Mouse (Mus musculus): Measurements from ENCODE around the gene Olfr633. TPM values are rescaled to one million over a fixed set of nuclear protein-coding genes. Genes with fewer than 3 reads are reported as not detected.
"Not testable (repeated sequence)": the region's sequence is repeated elsewhere in the genome, so short reads cannot be mapped to it uniquely, and the experiment has no call there.

Olfr633 gene
- not detected in 2 replicates for polyA plus RNA-seq (2015; fragmentation: Nextera tagmentation; extraction: Ambion mirVana)

DNA sequence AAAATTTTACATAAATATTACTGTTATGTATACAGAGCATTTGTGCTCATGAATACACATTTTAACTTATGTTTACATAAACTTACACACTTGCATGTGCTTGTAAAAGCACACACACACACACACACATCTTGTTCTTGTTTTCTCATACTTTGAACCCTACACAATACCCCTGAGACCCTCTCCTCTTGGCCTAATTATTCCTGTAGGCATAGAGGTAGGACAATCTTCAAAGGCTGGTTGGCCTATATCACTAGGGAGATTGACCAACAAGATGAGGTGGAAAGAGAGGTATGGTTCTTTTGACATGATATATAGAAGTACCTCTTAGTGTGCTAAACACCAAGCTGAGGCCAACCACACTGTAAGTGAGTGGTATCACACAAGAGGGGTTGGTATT, at the start of gene Olfr633:
Gene Olfr633, plus strand, starts transcription at position 301 of the 400 bp plus-strand sequence.
- ATAC-seq (replicated peaks; ENCODE audit: extremely low read depth, insufficient read depth, low FRiP score): no peak
- Histone ChIP-seq H3K4me3 (ENCODE audit: low read length) (no peak within 1 kb of the TSS), H3K27me3 (ENCODE audit: control insufficient read depth, insufficient read depth, low read length) (no peaks in the 10 kb centered on the region), H3K4me2 (ENCODE audit: low read depth, low read length) (no peak within 1 kb of the TSS), H3K9ac (ENCODE audit: low read length) (no peak within 1 kb of the TSS), H3K36me3 (ENCODE audit: control insufficient read depth, insufficient read depth) (no peaks in the 10 kb centered on the region), H3K4me1 (ENCODE audit: control insufficient read depth, insufficient read depth, low read length) (no peaks in the 10 kb centered on the region), H3K9me3 (replicated peaks; ENCODE audit: control insufficient read depth, low read length) (no peaks in the 10 kb centered on the region), H3K27ac (ENCODE audit: low read length) (no peak within 1 kb of the TSS)

DNA sequence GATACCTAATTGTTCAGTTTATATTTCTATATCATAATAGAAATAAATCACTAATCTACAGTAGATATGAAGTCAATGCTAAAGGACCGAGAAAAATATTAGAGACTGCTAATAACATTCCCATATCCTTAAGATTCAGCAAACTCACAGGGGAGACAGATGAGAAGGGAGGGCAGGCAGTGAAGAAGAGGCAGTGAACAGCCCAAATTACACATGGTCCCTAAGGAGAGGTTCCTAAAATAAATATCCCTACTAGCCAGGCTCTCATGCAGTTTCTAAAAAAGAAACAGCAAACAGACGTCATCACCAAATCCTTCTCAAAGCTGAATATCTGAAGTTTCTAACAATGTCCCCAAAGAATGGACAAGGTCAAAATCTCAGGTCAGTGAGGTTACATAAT, 41.0 kb upstream of the Olfr633 start, which contains the start of gene Olfr65:
Gene Olfr65, plus strand, starts transcription at position 301 of the 400 bp plus-strand sequence.
- no peaks in the 10 kb centered on the region for H3K36me3 ChIP-seq (ENCODE audit: control insufficient read depth, insufficient read depth)
- 59% methylated on average over 2 of the region's 2 CpGs for WGBS
- ATAC-seq (replicated peaks; ENCODE audit: extremely low read depth, insufficient read depth, low FRiP score): no peak

DNA sequence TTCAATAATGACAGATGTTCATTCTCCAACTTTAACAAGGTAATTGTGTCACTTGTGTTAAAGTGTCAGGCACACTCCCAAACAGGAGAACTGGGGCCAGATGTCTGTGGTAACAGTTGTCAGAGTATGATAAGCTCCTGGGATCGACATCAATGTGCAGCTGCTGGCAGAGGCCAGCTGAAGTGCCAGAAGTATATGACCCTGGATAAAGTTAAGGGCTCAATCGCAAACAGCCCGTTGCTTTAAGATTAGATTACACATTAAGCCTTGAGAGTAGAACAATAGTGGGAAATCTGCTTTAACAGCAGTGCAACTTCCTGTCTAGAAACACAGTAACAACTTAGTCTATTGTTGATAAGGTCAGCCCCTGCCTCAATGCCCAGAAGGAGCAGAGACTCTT, 34.2 kb upstream of the Olfr633 start:
- peak; percentile 78 for ATAC-seq (replicated peaks; ENCODE audit: extremely low read depth, insufficient read depth, low FRiP score)
- Histone ChIP-seq H3K27ac (ENCODE audit: low read length) (no peak overlapping the region), H3K4me3 (ENCODE audit: low read length) (no peak overlapping the region), H3K9ac (ENCODE audit: low read length) (no peak overlapping the region), H3K36me3 (ENCODE audit: control insufficient read depth, insufficient read depth) (no peaks in the 10 kb centered on the region), H3K9me3 (replicated peaks; ENCODE audit: control insufficient read depth, low read length) (no peaks in the 10 kb centered on the region), H3K27me3 (ENCODE audit: control insufficient read depth, insufficient read depth, low read length) (no peaks in the 10 kb centered on the region), H3K4me1 (ENCODE audit: control insufficient read depth, insufficient read depth, low read length) (0 out of 2 replicates have a peak, but pooled peaks cover 2% of the 10 kb centered on the region), H3K4me2 (ENCODE audit: low read depth, low read length) (no peak overlapping the region)
- WGBS: 0% methylated on average over 3 of the region's 3 CpGs

More for the DNA sequence above, 41.0 kb upstream of the Olfr633 start, which contains the start of gene Olfr65:
- H3K9me3 ChIP-seq (replicated peaks; ENCODE audit: control insufficient read depth, low read length): no peaks in the 10 kb centered on the region
- no peak within 1 kb of the TSS for H3K4me3 ChIP-seq (ENCODE audit: low read length)
- H3K4me2 ChIP-seq (ENCODE audit: low read depth, low read length): no peak within 1 kb of the TSS
- H3K9ac ChIP-seq (ENCODE audit: low read length): no peak within 1 kb of the TSS
- no peaks in the 10 kb centered on the region for H3K27me3 ChIP-seq (ENCODE audit: control insufficient read depth, insufficient read depth, low read length)
- no peak within 1 kb of the TSS for H3K27ac ChIP-seq (ENCODE audit: low read length)
- no peaks in the 10 kb centered on the region for H3K4me1 ChIP-seq (ENCODE audit: control insufficient read depth, insufficient read depth, low read length)

GRCm38 (mm10) chr7:103912969-103913511, 31.2 kb upstream of the Olfr633 start:
- Histone ChIP-seq H3K27me3 (ENCODE audit: control insufficient read depth, insufficient read depth, low read length) (no peaks in the 10 kb centered on the region), H3K4me3 (ENCODE audit: low read length) (no peak overlapping the region), H3K36me3 (ENCODE audit: control insufficient read depth, insufficient read depth) (no peaks in the 10 kb centered on the region), H3K9ac (ENCODE audit: low read length) (no peak overlapping the region), H3K27ac (ENCODE audit: low read length) (no peak overlapping the region), H3K4me1 (ENCODE audit: control insufficient read depth, insufficient read depth, low read length) (0 out of 2 replicates have a peak, but pooled peaks cover 2% of the 10 kb centered on the region), H3K4me2 (ENCODE audit: low read depth, low read length) (no peak overlapping the region), H3K9me3 (replicated peaks; ENCODE audit: control insufficient read depth, low read length) (no peaks in the 10 kb centered on the region)
- ATAC-seq (replicated peaks; ENCODE audit: extremely low read depth, insufficient read depth, low FRiP score): no peak
- WGBS: 40% methylated on average over 8 of the region's 8 CpGs

DNA sequence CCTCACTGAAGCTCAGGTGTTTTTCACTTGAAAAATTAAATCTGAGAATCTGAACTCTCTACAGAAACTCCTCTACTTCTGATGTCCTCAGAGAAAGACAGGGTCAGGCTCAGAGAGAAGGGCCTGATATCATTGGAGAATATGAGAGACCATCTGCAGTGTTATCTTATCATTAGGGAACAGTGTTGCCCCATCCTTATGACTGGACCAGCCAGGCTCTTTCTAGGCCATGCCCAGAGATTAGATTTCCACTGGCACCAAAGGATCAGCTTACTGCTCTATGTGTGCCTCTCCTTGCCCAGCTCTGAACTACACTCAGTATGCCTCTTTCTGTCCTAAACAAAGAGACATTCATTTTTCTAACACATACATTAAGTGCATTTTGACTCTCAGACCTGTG, 28.9 kb upstream of the Olfr633 start:
- Histone ChIP-seq H3K4me3 (ENCODE audit: low read length) (no peak overlapping the region), H3K36me3 (ENCODE audit: control insufficient read depth, insufficient read depth) (no peaks in the 10 kb centered on the region), H3K4me2 (ENCODE audit: low read depth, low read length) (no peak overlapping the region), H3K9ac (ENCODE audit: low read length) (no peak overlapping the region), H3K4me1 (ENCODE audit: control insufficient read depth, insufficient read depth, low read length) (no peaks in the 10 kb centered on the region), H3K9me3 (replicated peaks; ENCODE audit: control insufficient read depth, low read length) (no peaks in the 10 kb centered on the region), H3K27me3 (ENCODE audit: control insufficient read depth, insufficient read depth, low read length) (no peaks in the 10 kb centered on the region), H3K27ac (ENCODE audit: low read length) (no peak overlapping the region)
- ATAC-seq (replicated peaks; ENCODE audit: extremely low read depth, insufficient read depth, low FRiP score): no peak

DNA sequence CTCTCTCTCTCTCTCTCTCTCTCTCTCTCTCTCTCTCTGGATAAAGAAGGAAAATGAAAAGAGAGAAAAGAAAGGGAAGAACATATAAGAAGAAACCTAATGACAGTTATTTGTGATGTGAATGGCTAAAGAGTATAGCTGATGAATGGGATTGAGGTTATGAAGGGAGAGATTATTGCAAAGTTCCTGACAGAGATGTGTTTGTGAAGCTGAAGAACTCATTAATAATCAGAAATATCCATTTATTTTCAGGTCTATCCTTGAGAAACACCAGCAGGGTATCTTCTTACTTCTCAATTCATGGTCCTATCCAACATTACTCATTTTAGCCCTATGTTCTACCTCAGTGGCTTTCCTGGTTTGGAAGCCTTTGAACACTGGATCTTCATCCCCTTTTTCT, 15.7 kb upstream of the Olfr633 start, which contains the start of gene Olfr631:
Gene Olfr631, plus strand, starts transcription at position 301 of the 400 bp plus-strand sequence.
- Histone ChIP-seq H3K9me3 (replicated peaks; ENCODE audit: control insufficient read depth, low read length) (no peaks in the 10 kb centered on the region), H3K4me3 (ENCODE audit: low read length) (no peak within 1 kb of the TSS), H3K27me3 (ENCODE audit: control insufficient read depth, insufficient read depth, low read length) (no peaks in the 10 kb centered on the region), H3K9ac (ENCODE audit: low read length) (no peak within 1 kb of the TSS), H3K4me2 (ENCODE audit: low read depth, low read length) (no peak within 1 kb of the TSS), H3K4me1 (ENCODE audit: control insufficient read depth, insufficient read depth, low read length) (no peaks in the 10 kb centered on the region), H3K36me3 (ENCODE audit: control insufficient read depth, insufficient read depth) (no peaks in the 10 kb centered on the region), H3K27ac (ENCODE audit: low read length) (no peak within 1 kb of the TSS)
- no peak for ATAC-seq (replicated peaks; ENCODE audit: extremely low read depth, insufficient read depth, low FRiP score)

GRCm38 (mm10) chr7:103934264-103934663, 10.0 kb upstream of the Olfr633 start, which contains the start of gene Olfr632:
Gene Olfr632 (plus strand): TSS chr7:103934347.
- WGBS: 54% methylated on average over 2 of the region's 2 CpGs

GRCm38 (mm10) chr7:103942730-103943129, 1.5 kb upstream of the Olfr633 start:
- no peak overlapping the region for H3K27ac ChIP-seq (ENCODE audit: low read length)
- no peaks in the 10 kb centered on the region for H3K27me3 ChIP-seq (ENCODE audit: control insufficient read depth, insufficient read depth, low read length)
- no peak for ATAC-seq (replicated peaks; ENCODE audit: extremely low read depth, insufficient read depth, low FRiP score)
- H3K9me3 ChIP-seq (replicated peaks; ENCODE audit: control insufficient read depth, low read length): no peaks in the 10 kb centered on the region
- no peak overlapping the region for H3K9ac ChIP-seq (ENCODE audit: low read length)
- H3K4me2 ChIP-seq (ENCODE audit: low read depth, low read length): no peak overlapping the region
- no peaks in the 10 kb centered on the region for H3K4me1 ChIP-seq (ENCODE audit: control insufficient read depth, insufficient read depth, low read length)
- WGBS: 14% methylated on average over 2 of the region's 2 CpGs
- H3K36me3 ChIP-seq (ENCODE audit: control insufficient read depth, insufficient read depth): no peaks in the 10 kb centered on the region
- H3K4me3 ChIP-seq (ENCODE audit: low read length): no peak overlapping the region

More at GRCm38 (mm10) chr7:103934264-103934663, 10.0 kb upstream of the Olfr633 start, which contains the start of gene Olfr632:
- Histone ChIP-seq H3K36me3 (ENCODE audit: control insufficient read depth, insufficient read depth) (no peaks in the 10 kb centered on the region), H3K9ac (ENCODE audit: low read length) (no peak within 1 kb of the TSS), H3K9me3 (replicated peaks; ENCODE audit: control insufficient read depth, low read length) (no peaks in the 10 kb centered on the region), H3K4me1 (ENCODE audit: control insufficient read depth, insufficient read depth, low read length) (no peaks in the 10 kb centered on the region), H3K4me3 (ENCODE audit: low read length) (no peak within 1 kb of the TSS), H3K27me3 (ENCODE audit: control insufficient read depth, insufficient read depth, low read length) (no peaks in the 10 kb centered on the region), H3K27ac (ENCODE audit: low read length) (no peak within 1 kb of the TSS), H3K4me2 (ENCODE audit: low read depth, low read length) (no peak within 1 kb of the TSS)
- ATAC-seq (replicated peaks; ENCODE audit: extremely low read depth, insufficient read depth, low FRiP score): no peak

DNA sequence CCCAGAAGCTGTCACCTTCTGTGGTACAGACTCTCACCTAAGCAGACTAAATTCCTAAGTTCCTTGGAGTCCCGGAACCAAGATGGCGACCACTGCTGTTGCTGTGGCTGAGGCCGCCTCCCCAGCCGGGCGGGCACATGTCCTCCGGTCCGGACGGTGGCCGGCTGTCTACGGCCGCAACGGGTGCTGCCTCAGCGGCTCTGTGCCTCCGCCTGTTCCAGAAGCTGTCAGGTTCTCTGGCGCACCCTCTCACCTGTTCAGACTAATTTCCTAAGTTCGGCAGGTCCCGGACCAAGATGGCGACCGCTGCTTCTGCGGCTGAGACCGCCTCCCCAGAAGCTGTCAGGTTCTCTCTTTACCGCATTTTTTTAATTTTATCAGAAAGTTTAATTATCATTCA, 22.6 kb downstream of the Olfr633 start:
- H3K4me3 ChIP-seq (ENCODE audit: low read length); H3K9me3 ChIP-seq (replicated peaks; ENCODE audit: control insufficient read depth, low read length); H3K36me3 ChIP-seq (ENCODE audit: control insufficient read depth, insufficient read depth); H3K4me2 ChIP-seq (ENCODE audit: low read depth, low read length); H3K27ac ChIP-seq (ENCODE audit: low read length); ATAC-seq (replicated peaks; ENCODE audit: extremely low read depth, insufficient read depth, low FRiP score); H3K27me3 ChIP-seq (ENCODE audit: control insufficient read depth, insufficient read depth, low read length); H3K9ac ChIP-seq (ENCODE audit: low read length); H3K4me1 ChIP-seq (ENCODE audit: control insufficient read depth, insufficient read depth, low read length): not testable (repeated sequence)
- WGBS: 91% methylated on average over 22 of the region's 22 CpGs
